Mouse (Mus musculus) megakaryocyte, embryonic 14.5 days (primary cell): ENCODE measurements at regions not wholly inside any gene's neighbourhood (a gene's known extent, or its start where the extent isn't known, plus 50 kb on each side); places are given as distances from the start of the nearest gene placed in this dataset.

Experiments
- FLI1 ChIP-seq: IDR thresholded peaks from 2 replicates; pipeline ENCODE4 v1.6.1; 2012; ENCODE audit warnings: low read length, inconsistent platforms, mixed read lengths
- GATA1 ChIP-seq: IDR thresholded peaks from 3 replicates; pipeline ENCODE4 v1.6.1; 2012; ENCODE audit warnings: mixed read lengths, low read length, inconsistent platforms, borderline replicate concordance

GRCm38 (mm10) chr5:83826561-83826960, 471.6 kb upstream of the Tecrl start:
- no peak for TF ChIP-seq GATA1
- no peak for TF ChIP-seq FLI1
